Mouse (Mus musculus): ENCODE measurements around the gene Bach2. TPM values are rescaled to one million over a fixed set of nuclear protein-coding genes. Genes with fewer than 3 reads are reported as not detected.
A peak's percentile ranks its signal among the peaks of the same experiment; 100 is the strongest.

Bach2 gene
- total RNA-seq, 2 experiments from 2014 or later: 20.8 to 25.8 TPM

- intact Hi-C loops (cut with DNase I): no loop called here
- no peak for TF ChIP-seq CTCF (IDR thresholded peaks at IDR 0.05)
- DNase-seq (ENCODE audit: extremely low spot score in 1 of 2, low spot score in 2 of 2): no peak
- Histone ChIP-seq H3K27ac (no peak overlapping the region), H3K4me3 (no peak overlapping the region)
Measured at GRCm38 (mm10) chr4:32286405-32286804, 47.8 kb downstream of the Bach2 start.

GRCm38 (mm10) chr4:32288036-32288860, 49.6 kb downstream of the Bach2 start:
- no peak overlapping the region for H3K27ac ChIP-seq
- intact Hi-C loops (cut with DNase I): no loop called here
- DNase-seq (ENCODE audit: extremely low spot score in 1 of 2, low spot score in 2 of 2): no peak
- TF ChIP-seq CTCF (IDR thresholded peaks at IDR 0.05): no peak
- no peak overlapping the region for H3K4me3 ChIP-seq

- DNase-seq (ENCODE audit: extremely low spot score in 1 of 2, low spot score in 2 of 2): no peak
- Histone ChIP-seq H3K27ac (no peak overlapping the region), H3K4me3 (no peak overlapping the region)
- no peak for TF ChIP-seq CTCF (IDR thresholded peaks at IDR 0.05)
- intact Hi-C loops (cut with DNase I): no loop called here
Measured at GRCm38 (mm10) chr4:32289845-32290244, 51.2 kb downstream of the Bach2 start.

- H3K27ac ChIP-seq: no peak overlapping the region
- no peak for TF ChIP-seq CTCF (IDR thresholded peaks at IDR 0.05)
- no peak overlapping the region for H3K4me3 ChIP-seq
- no peak for DNase-seq (ENCODE audit: extremely low spot score in 1 of 2, low spot score in 2 of 2)
- intact Hi-C loops (cut with DNase I): no loop called here
Measured at GRCm38 (mm10) chr4:32291406-32291805, 52.8 kb downstream of the Bach2 start.

- no peak for TF ChIP-seq CTCF (IDR thresholded peaks at IDR 0.05)
- Histone ChIP-seq H3K27ac (no peak overlapping the region), H3K4me3 (no peak overlapping the region)
- intact Hi-C loops (cut with DNase I): no loop called here
- DNase-seq (ENCODE audit: extremely low spot score in 1 of 2, low spot score in 2 of 2): no peak
Measured at GRCm38 (mm10) chr4:32293686-32294265, 55.2 kb downstream of the Bach2 start.

- no peak for DNase-seq (ENCODE audit: extremely low spot score in 1 of 2, low spot score in 2 of 2)
- TF ChIP-seq CTCF (IDR thresholded peaks at IDR 0.05): no peak
- intact Hi-C loops (cut with DNase I): no loop called here
- Histone ChIP-seq H3K27ac (no peak overlapping the region), H3K4me3 (no peak overlapping the region)
Measured at GRCm38 (mm10) chr4:32297071-32297671, 58.6 kb downstream of the Bach2 start.

GRCm38 (mm10) chr4:32299221-32299620, 60.6 kb downstream of the Bach2 start:
- intact Hi-C loops (cut with DNase I): no loop called here
- Histone ChIP-seq H3K27ac (no peak overlapping the region), H3K4me3 (no peak overlapping the region)
- no peak for TF ChIP-seq CTCF (IDR thresholded peaks at IDR 0.05)
- DNase-seq (ENCODE audit: extremely low spot score in 1 of 2, low spot score in 2 of 2): no peak

- no peak overlapping the region for H3K4me3 ChIP-seq
- no peak for TF ChIP-seq CTCF (IDR thresholded peaks at IDR 0.05)
- no peak overlapping the region for H3K27ac ChIP-seq
- DNase-seq (ENCODE audit: extremely low spot score in 1 of 2, low spot score in 2 of 2): no peak
- intact Hi-C loops (cut with DNase I): loop anchor here (5.0 kb wide), 2 partner anchors 112 to 232 kb away; no protein-coding TSS in a partner anchor
Measured at GRCm38 (mm10) chr4:32299970-32300369, 61.4 kb downstream of the Bach2 start.

GRCm38 (mm10) chr4:32302668-32303067, 64.1 kb downstream of the Bach2 start:
- intact Hi-C loops (cut with DNase I): loop anchor here (5.0 kb wide), 2 partner anchors 110 to 230 kb away; no protein-coding TSS in a partner anchor
- TF ChIP-seq CTCF (IDR thresholded peaks at IDR 0.05): no peak
- Histone ChIP-seq H3K4me3 (no peak overlapping the region), H3K27ac (peak overlapping the region; percentile 71; the same call in 1 of the 2 replicates)
- no peak for DNase-seq (ENCODE audit: extremely low spot score in 1 of 2, low spot score in 2 of 2)

- H3K27ac ChIP-seq: peak overlapping the region; percentile 71; the same call in 1 of the 2 replicates
- DNase-seq (ENCODE audit: extremely low spot score in 1 of 2, low spot score in 2 of 2): peak in 1 of 2 experiments; percentile 28
- no peak overlapping the region for H3K4me3 ChIP-seq
- TF ChIP-seq CTCF (IDR thresholded peaks at IDR 0.05): no peak
- intact Hi-C loops (cut with DNase I): loop anchor here (5.0 kb wide), 2 partner anchors 109 to 229 kb away; no protein-coding TSS in a partner anchor
Measured at GRCm38 (mm10) chr4:32303076-32303475, 64.5 kb downstream of the Bach2 start.

GRCm38 (mm10) chr4:32303674-32304073, 65.1 kb downstream of the Bach2 start:
- DNase-seq (ENCODE audit: extremely low spot score in 1 of 2, low spot score in 2 of 2): peak; percentile 84
- H3K4me3 ChIP-seq: no peak overlapping the region
- no peak for TF ChIP-seq CTCF (IDR thresholded peaks at IDR 0.05)
- H3K27ac ChIP-seq: peak overlapping the region; percentile 81
- intact Hi-C loops (cut with DNase I): loop anchor here (2.0 to 5.0 kb wide), 4 partner anchors 53 to 229 kb away; no protein-coding TSS in a partner anchor

- no peak for TF ChIP-seq CTCF (IDR thresholded peaks at IDR 0.05)
- H3K27ac ChIP-seq: peak overlapping the region; percentile 81
- intact Hi-C loops (cut with DNase I): loop anchor here (2.0 to 5.0 kb wide), 4 partner anchors 53 to 228 kb away; no protein-coding TSS in a partner anchor
- H3K4me3 ChIP-seq: peak overlapping the region; percentile 26; the same call in 1 of the 2 replicates
- DNase-seq (ENCODE audit: extremely low spot score in 1 of 2, low spot score in 2 of 2): no peak
Measured at GRCm38 (mm10) chr4:32304221-32304703, 65.7 kb downstream of the Bach2 start.
